Mouse (Mus musculus): ENCODE measurements around the gene Nepn. TPM values are rescaled to one million over a fixed set of nuclear protein-coding genes. Genes with fewer than 3 reads are reported as not detected.

The Nepn gene
- polyA plus RNA-seq, 1 experiment = not detected

DNA sequence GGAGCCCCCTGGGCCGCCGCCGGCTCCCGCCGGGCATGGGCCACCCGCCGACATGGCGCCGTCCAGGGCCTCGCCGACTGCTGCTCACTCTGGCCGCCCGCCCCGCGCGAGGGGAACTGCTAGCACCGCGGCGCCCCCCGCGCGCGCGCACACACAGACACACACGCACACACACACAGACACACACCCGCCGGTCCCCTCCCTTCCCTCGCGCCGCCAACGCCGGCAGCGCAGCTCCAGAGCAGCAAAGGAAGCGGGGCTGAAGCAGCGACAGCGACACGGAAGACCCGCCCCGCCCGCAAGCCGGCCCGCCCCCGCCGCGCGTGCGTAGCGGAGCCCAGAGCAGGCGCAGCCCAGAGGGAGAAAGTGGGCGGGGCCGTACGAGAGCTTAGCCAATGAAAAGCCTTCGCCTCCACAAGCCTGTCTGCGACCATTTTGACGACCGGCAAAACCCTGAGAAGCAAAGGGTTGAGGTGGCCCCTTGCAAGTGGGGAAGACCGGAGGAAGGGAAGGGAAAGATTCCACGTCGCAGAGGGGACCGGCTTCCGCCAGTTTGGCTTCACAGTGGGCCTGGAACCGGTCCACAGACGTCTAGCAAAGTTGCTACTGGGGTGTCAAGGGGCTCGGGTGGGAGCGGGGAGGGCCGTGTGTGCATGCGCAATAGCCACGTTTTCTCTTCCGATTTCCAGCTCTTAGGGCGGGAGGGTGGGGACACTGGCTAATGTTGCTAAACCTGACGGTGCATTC is 6.8 kb upstream of the Nepn start, which contains the start of gene Gopc:
Gene Gopc (minus strand): TSS at position 280 of the 747 bp plus-strand sequence.
- Histone ChIP-seq H3K9me3 (replicated peaks; ENCODE audit: control insufficient read depth, insufficient read depth, low read length, poor library complexity, severe bottlenecking) (no peaks in the 10 kb centered on the region), H3K27ac (ENCODE audit: insufficient read depth, low read length) (0 out of 2 replicates have a peak within 1 kb of the TSS, but pooled peaks have one; percentile 57), H3K4me3 (ENCODE audit: low read depth, low read length) (peak within 1 kb of the TSS; percentile 86), H3K9ac (ENCODE audit: low read depth, poor library complexity, severe bottlenecking) (peak within 1 kb of the TSS; percentile 75), H3K4me1 (ENCODE audit: control insufficient read depth, insufficient read depth, low read length) (no peaks in the 10 kb centered on the region), H3K36me3 (ENCODE audit: control insufficient read depth, insufficient read depth, low read length, poor library complexity, severe bottlenecking) (no peaks in the 10 kb centered on the region), H3K27me3 (ENCODE audit: control insufficient read depth, insufficient read depth, low read length, poor library complexity, severe bottlenecking) (no peaks in the 10 kb centered on the region)
- TF ChIP-seq POLR2A (IDR thresholded peaks at IDR 0.05; ENCODE audit: insufficient read depth, low read length) (peak; percentile 42), CTCF (IDR thresholded peaks at IDR 0.05; ENCODE audit: low read depth, low read length) (no peak)

DNA sequence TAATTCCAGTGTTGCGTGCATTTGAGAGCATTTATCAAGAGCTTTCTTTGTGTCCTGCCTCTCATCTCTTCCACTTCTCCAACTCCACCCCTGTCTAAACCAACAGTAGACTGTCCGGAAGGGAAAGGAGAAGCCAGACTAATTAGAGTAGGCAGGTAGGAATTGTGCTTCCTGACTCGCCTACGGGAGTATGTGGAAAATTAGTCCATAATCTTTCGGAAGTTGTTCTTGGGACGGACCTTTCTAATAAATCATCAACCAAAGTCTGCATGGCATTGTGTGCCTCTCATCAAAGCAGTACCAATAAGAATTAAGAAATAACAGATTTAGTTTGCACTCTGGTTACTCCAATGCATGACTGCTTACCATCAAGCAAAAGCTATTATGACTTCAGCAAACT is 5.8 kb upstream of the Nepn start:
- H3K4me1 ChIP-seq (ENCODE audit: control insufficient read depth, insufficient read depth, low read length) = no peaks in the 10 kb centered on the region
- no peaks in the 10 kb centered on the region for H3K36me3 ChIP-seq (ENCODE audit: control insufficient read depth, insufficient read depth, low read length, poor library complexity, severe bottlenecking)
- H3K4me3 ChIP-seq (ENCODE audit: low read depth, low read length) = no peak overlapping the region
- TF ChIP-seq CTCF (IDR thresholded peaks at IDR 0.05; ENCODE audit: low read depth, low read length) = no peak
- no peak for TF ChIP-seq EP300 (IDR thresholded peaks at IDR 0.05; ENCODE audit: insufficient read depth, low read depth, low read length)
- no peak for TF ChIP-seq POLR2A (IDR thresholded peaks at IDR 0.05; ENCODE audit: insufficient read depth, low read length)
- peak overlapping the region; percentile 75; the same call in 1 of the 2 replicates for H3K9ac ChIP-seq (ENCODE audit: low read depth, poor library complexity, severe bottlenecking)
- H3K27me3 ChIP-seq (ENCODE audit: control insufficient read depth, insufficient read depth, low read length, poor library complexity, severe bottlenecking) = no peaks in the 10 kb centered on the region
- no peaks in the 10 kb centered on the region for H3K9me3 ChIP-seq (replicated peaks; ENCODE audit: control insufficient read depth, insufficient read depth, low read length, poor library complexity, severe bottlenecking)
- no peak overlapping the region for H3K27ac ChIP-seq (ENCODE audit: insufficient read depth, low read length)

DNA sequence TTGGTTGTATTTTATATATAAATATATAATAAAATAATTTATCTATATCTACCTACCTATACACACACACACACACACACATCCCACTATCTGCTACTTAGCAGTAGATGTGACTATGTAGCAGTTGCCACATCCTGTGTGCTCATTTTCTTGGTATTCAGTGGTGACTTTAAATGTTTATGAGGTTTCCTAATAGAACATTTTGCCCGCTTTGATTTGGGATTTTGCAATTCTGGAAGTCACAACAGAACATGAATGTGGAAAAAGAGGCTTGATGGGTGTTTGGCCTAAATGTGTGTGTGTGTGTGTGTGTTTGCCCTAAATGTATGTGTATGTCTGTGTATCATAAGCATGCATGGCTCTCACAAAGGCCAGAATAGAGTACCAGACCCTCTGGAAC is 5.2 kb upstream of the Nepn start:
- H3K4me1 ChIP-seq (ENCODE audit: control insufficient read depth, insufficient read depth, low read length) = no peaks in the 10 kb centered on the region
- no peaks in the 10 kb centered on the region for H3K36me3 ChIP-seq (ENCODE audit: control insufficient read depth, insufficient read depth, low read length, poor library complexity, severe bottlenecking)
- H3K9me3 ChIP-seq (replicated peaks; ENCODE audit: control insufficient read depth, insufficient read depth, low read length, poor library complexity, severe bottlenecking) = no peaks in the 10 kb centered on the region
- H3K27ac ChIP-seq (ENCODE audit: insufficient read depth, low read length) = no peak overlapping the region
- no peak overlapping the region for H3K9ac ChIP-seq (ENCODE audit: low read depth, poor library complexity, severe bottlenecking)
- no peak overlapping the region for H3K4me3 ChIP-seq (ENCODE audit: low read depth, low read length)
- H3K27me3 ChIP-seq (ENCODE audit: control insufficient read depth, insufficient read depth, low read length, poor library complexity, severe bottlenecking) = no peaks in the 10 kb centered on the region
- TF ChIP-seq CTCF (IDR thresholded peaks at IDR 0.05; ENCODE audit: low read depth, low read length) (no peak), POLR2A (IDR thresholded peaks at IDR 0.05; ENCODE audit: insufficient read depth, low read length) (no peak), EP300 (IDR thresholded peaks at IDR 0.05; ENCODE audit: insufficient read depth, low read depth, low read length) (no peak)

DNA sequence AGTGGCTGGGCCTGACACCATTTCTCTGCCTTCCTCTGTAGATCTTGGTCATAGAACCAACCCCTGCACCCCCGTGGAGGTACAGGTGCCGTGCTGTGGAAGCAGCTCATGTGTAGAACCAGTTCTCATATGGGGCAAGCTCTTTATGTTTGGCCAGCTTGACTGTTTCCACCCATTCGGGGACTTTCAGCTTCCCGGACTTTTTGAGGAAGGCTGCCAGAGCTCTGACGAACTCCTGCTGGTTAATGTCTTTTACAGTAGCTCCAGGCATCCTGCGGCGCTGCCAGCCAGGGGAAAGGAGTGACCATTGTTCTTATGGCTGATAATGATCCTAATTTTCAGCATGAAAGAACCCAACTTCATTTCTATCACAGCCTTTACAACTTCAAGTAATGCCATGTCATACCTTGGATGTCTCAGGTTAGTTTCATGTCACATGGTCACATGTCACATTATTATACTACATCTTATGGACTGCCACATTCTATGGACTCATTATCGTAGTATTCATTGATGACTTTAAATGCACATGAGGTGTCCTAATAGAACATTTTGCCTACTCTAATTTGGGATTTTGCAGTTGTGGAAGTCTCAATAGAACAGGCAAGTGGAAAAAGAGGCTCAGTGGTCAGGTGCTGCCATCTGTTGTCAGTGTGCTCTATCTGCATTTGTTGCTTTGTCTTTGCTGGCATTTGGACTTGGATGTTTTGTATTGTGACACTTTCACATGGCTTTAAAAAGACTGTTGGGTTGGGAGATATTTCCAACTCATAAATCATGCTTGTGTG is 3.8 kb upstream of the Nepn start:
- TF ChIP-seq CTCF (IDR thresholded peaks at IDR 0.05; ENCODE audit: low read depth, low read length) (peak; percentile 20), POLR2A (IDR thresholded peaks at IDR 0.05; ENCODE audit: insufficient read depth, low read length) (no peak), EP300 (IDR thresholded peaks at IDR 0.05; ENCODE audit: insufficient read depth, low read depth, low read length) (no peak)
- no peak overlapping the region for H3K27ac ChIP-seq (ENCODE audit: insufficient read depth, low read length)
- H3K4me3 ChIP-seq (ENCODE audit: low read depth, low read length) = no peak overlapping the region
- H3K4me1 ChIP-seq (ENCODE audit: control insufficient read depth, insufficient read depth, low read length) = no peaks in the 10 kb centered on the region
- no peaks in the 10 kb centered on the region for H3K36me3 ChIP-seq (ENCODE audit: control insufficient read depth, insufficient read depth, low read length, poor library complexity, severe bottlenecking)
- no peaks in the 10 kb centered on the region for H3K27me3 ChIP-seq (ENCODE audit: control insufficient read depth, insufficient read depth, low read length, poor library complexity, severe bottlenecking)
- H3K9me3 ChIP-seq (replicated peaks; ENCODE audit: control insufficient read depth, insufficient read depth, low read length, poor library complexity, severe bottlenecking) = no peaks in the 10 kb centered on the region
- H3K9ac ChIP-seq (ENCODE audit: low read depth, poor library complexity, severe bottlenecking) = no peak overlapping the region

DNA sequence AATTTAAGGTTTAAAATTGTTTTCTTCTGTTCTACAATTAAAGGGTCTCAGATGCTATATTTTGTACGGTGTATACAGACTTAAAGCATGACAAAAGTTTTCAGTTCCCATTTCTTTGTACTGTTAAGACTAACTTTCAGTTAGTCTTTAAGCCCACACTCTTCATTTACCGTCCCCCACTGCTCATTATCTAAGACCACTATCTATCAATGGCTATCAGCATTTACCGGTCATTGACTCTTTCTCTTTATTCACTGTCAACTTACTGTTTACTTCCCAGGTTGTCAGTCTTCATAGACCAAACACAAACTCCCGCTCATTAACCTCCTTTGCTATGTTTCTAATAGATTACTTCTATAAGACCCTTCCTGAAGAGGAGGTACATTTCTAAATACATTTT is 1.6 kb upstream of the Nepn start:
- H3K27ac ChIP-seq (ENCODE audit: insufficient read depth, low read length) = no peak overlapping the region
- no peak overlapping the region for H3K4me3 ChIP-seq (ENCODE audit: low read depth, low read length)
- H3K9ac ChIP-seq (ENCODE audit: low read depth, poor library complexity, severe bottlenecking) = no peak overlapping the region
- H3K27me3 ChIP-seq (ENCODE audit: control insufficient read depth, insufficient read depth, low read length, poor library complexity, severe bottlenecking) = no peaks in the 10 kb centered on the region
- no peaks in the 10 kb centered on the region for H3K4me1 ChIP-seq (ENCODE audit: control insufficient read depth, insufficient read depth, low read length)
- TF ChIP-seq EP300 (IDR thresholded peaks at IDR 0.05; ENCODE audit: insufficient read depth, low read depth, low read length) = no peak
- no peak for TF ChIP-seq CTCF (IDR thresholded peaks at IDR 0.05; ENCODE audit: low read depth, low read length)
- TF ChIP-seq POLR2A (IDR thresholded peaks at IDR 0.05; ENCODE audit: insufficient read depth, low read length) = no peak
- H3K36me3 ChIP-seq (ENCODE audit: control insufficient read depth, insufficient read depth, low read length, poor library complexity, severe bottlenecking) = no peaks in the 10 kb centered on the region
- H3K9me3 ChIP-seq (replicated peaks; ENCODE audit: control insufficient read depth, insufficient read depth, low read length, poor library complexity, severe bottlenecking) = no peaks in the 10 kb centered on the region

DNA sequence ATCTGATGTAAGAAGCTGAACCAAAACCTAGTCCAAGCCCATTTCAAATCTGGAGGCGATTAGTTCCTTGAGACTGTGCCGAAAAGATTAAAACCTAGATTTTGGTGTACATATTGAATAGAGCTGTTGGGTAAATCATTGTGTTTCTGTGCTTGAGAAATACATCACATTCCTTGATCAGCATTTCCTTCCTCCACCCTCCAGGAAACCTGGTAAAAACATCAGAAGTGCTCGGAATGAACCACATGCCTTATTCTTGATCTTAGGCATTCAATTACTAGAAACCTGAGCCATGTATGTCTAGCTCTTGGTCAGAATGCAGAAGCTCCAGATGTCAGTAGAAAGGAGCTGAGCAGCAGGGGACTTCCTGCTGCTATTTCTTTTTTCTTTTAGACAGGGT is 666 bp downstream of the Nepn start:
- Histone ChIP-seq H3K27ac (ENCODE audit: insufficient read depth, low read length) (no peak overlapping the region), H3K36me3 (ENCODE audit: control insufficient read depth, insufficient read depth, low read length, poor library complexity, severe bottlenecking) (no peaks in the 10 kb centered on the region)
- TF ChIP-seq POLR2A (IDR thresholded peaks at IDR 0.05; ENCODE audit: insufficient read depth, low read length) = no peak
- no peak for TF ChIP-seq CTCF (IDR thresholded peaks at IDR 0.05; ENCODE audit: low read depth, low read length)
- TF ChIP-seq EP300 (IDR thresholded peaks at IDR 0.05; ENCODE audit: insufficient read depth, low read depth, low read length) = no peak

More for the DNA sequence above, 666 bp downstream of the Nepn start:
- H3K4me1 ChIP-seq (ENCODE audit: control insufficient read depth, insufficient read depth, low read length) = no peaks in the 10 kb centered on the region
- H3K4me3 ChIP-seq (ENCODE audit: low read depth, low read length) = no peak overlapping the region
- no peaks in the 10 kb centered on the region for H3K9me3 ChIP-seq (replicated peaks; ENCODE audit: control insufficient read depth, insufficient read depth, low read length, poor library complexity, severe bottlenecking)
- H3K9ac ChIP-seq (ENCODE audit: low read depth, poor library complexity, severe bottlenecking) = no peak overlapping the region
- no peaks in the 10 kb centered on the region for H3K27me3 ChIP-seq (ENCODE audit: control insufficient read depth, insufficient read depth, low read length, poor library complexity, severe bottlenecking)

Data from ES-Bruce4 (cell line).